Mouse (Mus musculus) embryonic facial prominence, embryonic 11.5 days (tissue): ENCODE results near the gene Olfr267. TPM values are rescaled to one million over a fixed set of nuclear protein-coding genes. Genes with fewer than 3 reads are reported as not detected.

Source experiments
- ATAC-seq: fragments of 200-750 bp; cut with Nextera tagmentation; replicated peaks from 2 replicates; pipeline ENCODE4 v1.8.0; 2017; ENCODE audit warnings: low read depth; ENCODE audit not compliant: insufficient number of reproducible peaks, low FRiP score, low TSS enrichment
- DNase-seq: peaks from one replicate; pipeline ENCODE4 v3.0.0-alpha.2; 2015; ENCODE audit warnings: low spot score
- H3K27ac ChIP-seq: fragments of 300-500 bp; sonication (generic); replicated peaks from 2 replicates; pipeline ENCODE4 v1.5.1; 2014; ENCODE audit warnings: mild to moderate bottlenecking, low read depth, low read length, control low read depth
- H3K27me3 ChIP-seq: fragments of 300-500 bp; sonication (generic); 2 replicates; pipeline ENCODE4 v1.6.1; 2014; ENCODE audit warnings: mild to moderate bottlenecking, low read length, moderate library complexity, mixed read lengths; ENCODE audit not compliant: control insufficient read depth, insufficient read depth
- H3K36me3 ChIP-seq: fragments of 300-500 bp; sonication (generic); replicated peaks from 2 replicates; pipeline ENCODE4 v1.6.1; 2014; ENCODE audit warnings: low read depth, mild to moderate bottlenecking, low read length, moderate library complexity, mixed read lengths; ENCODE audit not compliant: control insufficient read depth, insufficient read depth
- H3K4me1 ChIP-seq: fragments of 300-500 bp; sonication (generic); 2 replicates; pipeline ENCODE4 v1.6.1; 2014; ENCODE audit warnings: low read length, mixed read lengths; ENCODE audit not compliant: control insufficient read depth, insufficient read depth
- H3K4me2 ChIP-seq: fragments of 300-500 bp; sonication (generic); 2 replicates; pipeline ENCODE4 v1.6.1; 2014; ENCODE audit warnings: low read depth, mild to moderate bottlenecking, control low read depth, low read length, moderate library complexity
- H3K4me3 ChIP-seq: fragments of 300-500 bp; sonication (generic); 2 replicates; pipeline ENCODE4 v1.5.1; 2014; ENCODE audit warnings: low read depth, low read length, control low read depth
- H3K9ac ChIP-seq: fragments of 300-500 bp; sonication (generic); replicated peaks from 2 replicates; pipeline ENCODE4 v1.6.1; 2014; ENCODE audit warnings: mild to moderate bottlenecking, control low read depth, low read length
- H3K9me3 ChIP-seq: fragments of 300-500 bp; sonication (generic); replicated peaks from 2 replicates; pipeline ENCODE4 v1.6.1; 2016; ENCODE audit warnings: mild to moderate bottlenecking, low read length, inconsistent platforms, mixed read lengths; ENCODE audit not compliant: control insufficient read depth
- WGBS: fragments of 180-500 bp; shearing (Covaris S2); extraction: QIAGEN DNeasy Blood & Tissue Kit; methylation state at CpG from one replicate; pipeline ENCODE4 v1.1.7; 2014; 5-methylcytosine and 5-hydroxymethylcytosine counted together
- polyA plus RNA-seq: library from polyadenylated mRNA; unstranded; fragments of >200 nt; fragmentation: Nextera tagmentation; extraction: Ambion mirVana; gene quantifications from 2 replicates; pipeline ENCODE4 v1.2.1, GENCODE M21; 2014

Gene Olfr267
- polyA plus RNA-seq, 1 experiment from 2014 or later: not detected

- H3K9ac ChIP-seq: no peak overlapping the region
- WGBS: 88% methylated on average over 18 of the region's 18 CpGs
- ATAC-seq (no peak), DNase-seq (no peak)
- H3K36me3 ChIP-seq: no peaks in the 10 kb centered on the region
- no peaks in the 10 kb centered on the region for H3K9me3 ChIP-seq
- no peak overlapping the region for H3K27ac ChIP-seq
- no peaks in the 10 kb centered on the region for H3K4me1 ChIP-seq
- no peak overlapping the region for H3K4me2 ChIP-seq
- no peak overlapping the region for H3K4me3 ChIP-seq
- H3K27me3 ChIP-seq: no peaks in the 10 kb centered on the region
Observed at GRCm38 (mm10) chr4:58736867-58737633, 50.5 kb downstream of the Olfr267 start.

Other genes starting within 250 kb of the Olfr267 start
- 177 and 206 TPM in 2 replicates for gene Lpar1, start 233.8 kb downstream of the Olfr267 start, polyA plus RNA-seq
- 40.5 and 47.2 TPM in 2 replicates for gene Ecpas, start 125.0 kb upstream of the Olfr267 start, polyA plus RNA-seq
- 0.97 and 1.4 TPM in 2 replicates for gene Zkscan16, start 155.9 kb upstream of the Olfr267 start, polyA plus RNA-seq
- 22.8 and 24.0 TPM in 2 replicates for gene Ptgr1, start 199.4 kb upstream of the Olfr267 start, polyA plus RNA-seq
- gene Dnajc25, start 207.3 kb upstream of the Olfr267 start, polyA plus RNA-seq: 6.1 and 6.3 TPM in 2 replicates
- gene Gm20503, start 215.5 kb upstream of the Olfr267 start, polyA plus RNA-seq: 4.7 and 7.4 TPM in 2 replicates
- gene Gng10, start 247.4 kb upstream of the Olfr267 start, polyA plus RNA-seq: 165 and 197 TPM in 2 replicates